Mouse (Mus musculus): ENCODE results near the gene Gmeb1. TPM values are rescaled to one million over a fixed set of nuclear protein-coding genes. Genes with fewer than 3 reads are reported as not detected.

Gmeb1 gene
- total and polyA plus RNA-seq, 3 experiments = 7.9 to 19.3 (median 9.0) TPM

DNA sequence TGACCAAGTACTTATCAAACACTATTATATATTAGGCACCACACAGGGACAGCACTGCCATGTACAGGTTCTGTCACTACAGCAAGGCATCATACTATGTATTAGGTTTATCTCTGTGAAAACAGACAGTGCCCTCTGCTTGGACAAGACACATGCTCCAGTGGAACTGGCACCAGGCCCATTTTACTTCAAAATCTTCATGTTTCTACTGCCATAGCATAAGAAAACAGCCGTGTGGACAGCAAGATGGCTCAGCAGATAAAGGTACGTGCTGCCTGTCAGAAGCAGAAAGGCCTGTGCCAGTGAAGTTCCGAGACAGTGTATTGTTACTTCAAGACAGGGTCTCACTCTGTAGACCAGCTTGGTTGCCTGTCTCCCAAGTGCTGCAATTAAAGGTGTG, 20.2 kb downstream of the Gmeb1 start:
- Histone ChIP-seq H3K9ac (ENCODE audit: insufficient read depth, low read depth) (no peak overlapping the region), H3K4me2 (ENCODE audit: insufficient read depth, low read depth, poor library complexity, severe bottlenecking) (no peak overlapping the region), H3K27ac (ENCODE audit: insufficient read depth, low read depth) (no peak overlapping the region), H3K79me2 (replicated peaks; ENCODE audit: control insufficient read depth, extremely low read depth, insufficient read depth, poor library complexity, severe bottlenecking) (no peaks in the 10 kb centered on the region), H3K9me3 (replicated peaks; ENCODE audit: low read length) (no peaks in the 10 kb centered on the region), H3K36me3 (replicated peaks in 1 of 2; ENCODE audit: control insufficient read depth in 1 of 2, insufficient read depth in 1 of 2, low read length in 1 of 2) (peaks cover 30 to 69% of the 10 kb centered on the region in 2 experiments), H3K4me3 (replicated peaks in 1 of 3; ENCODE audit: low read depth in 2 of 3, low read length in 2 of 3, poor library complexity in 1 of 3) (no peak overlapping the region), H3K27me3 (replicated peaks) (no peaks in the 10 kb centered on the region), H3K4me1 (ENCODE audit: control insufficient read depth in 1 of 2, insufficient read depth in 2 of 2) (no peaks in the 10 kb centered on the region)
- dilution Hi-C loops (cut with MboI; ENCODE audit: extremely low pct_ligation_motif_present, extremely low pct_unique_long_range_greater_than_20kb, low sequenced_read_pairs) = no loop called here
- no peak for DNase-seq (ENCODE audit: extremely low read depth)
- in situ Hi-C loops (cut with MboI; ENCODE audit: low pct_ligation_motif_present, low pct_unique_long_range_greater_than_20kb, low sequenced_read_pairs) = no loop called here
- no peak for TF ChIP-seq BHLHE40 (IDR thresholded peaks at IDR 0.05; ENCODE audit: low read depth, low read length)
- TF ChIP-seq GABPA (IDR thresholded peaks at IDR 0.05; ENCODE audit: insufficient replicate concordance, low read depth, low read length) = no peak
- no peak for TF ChIP-seq PAX5 (IDR thresholded peaks at IDR 0.05; ENCODE audit: low read length)
- TF ChIP-seq SIN3A (IDR thresholded peaks at IDR 0.05; ENCODE audit: low read length) = no peak
- TF ChIP-seq ZKSCAN1 (IDR thresholded peaks at IDR 0.05; ENCODE audit: borderline replicate concordance, low read depth, low read length) = no peak
- TF ChIP-seq HCFC1 (IDR thresholded peaks at IDR 0.05; ENCODE audit: low read depth, low read length) = no peak
- TF ChIP-seq NELFE (IDR thresholded peaks at IDR 0.05; ENCODE audit: low read depth, low read length) = no peak
- no peak for TF ChIP-seq POLR2AphosphoS2 (IDR thresholded peaks at IDR 0.05; ENCODE audit: low read depth, low read length)
- TF ChIP-seq RCOR1 (conservative IDR thresholded peaks at IDR 0.05; ENCODE audit: low read depth, low read length) = no peak
- TF ChIP-seq MAX (IDR thresholded peaks at IDR 0.05; ENCODE audit: low read length) = no peak

DNA sequence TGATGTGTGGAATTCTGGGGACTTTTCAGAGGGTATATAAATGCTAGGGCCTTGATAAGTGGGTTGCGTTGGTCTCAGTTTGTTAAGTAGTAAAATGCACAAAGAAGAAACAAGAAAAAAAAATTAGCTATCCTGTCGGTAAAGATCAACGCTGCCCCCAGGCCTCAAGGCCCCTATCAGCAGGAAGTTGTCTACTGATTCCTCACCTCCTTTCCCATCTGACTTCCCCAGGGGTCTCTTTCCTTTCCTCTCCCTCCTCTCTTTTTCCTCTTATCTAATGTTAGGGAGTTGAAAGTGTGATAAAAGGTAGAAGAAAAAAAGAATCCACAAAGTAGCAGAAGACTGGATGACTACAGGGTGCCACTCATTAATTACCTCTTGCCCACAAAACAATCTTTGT, 21.0 kb downstream of the Gmeb1 start:
- in situ Hi-C loops (cut with MboI; ENCODE audit: low pct_ligation_motif_present, low pct_unique_long_range_greater_than_20kb, low sequenced_read_pairs) (no loop called here), dilution Hi-C loops (cut with MboI; ENCODE audit: extremely low pct_ligation_motif_present, extremely low pct_unique_long_range_greater_than_20kb, low sequenced_read_pairs) (no loop called here)
- no peak overlapping the region for H3K4me3 ChIP-seq (replicated peaks in 1 of 3; ENCODE audit: low read depth in 2 of 3, low read length in 2 of 3, poor library complexity in 1 of 3)
- H3K9me3 ChIP-seq (replicated peaks; ENCODE audit: low read length) = no peaks in the 10 kb centered on the region
- H3K79me2 ChIP-seq (replicated peaks; ENCODE audit: control insufficient read depth, extremely low read depth, insufficient read depth, poor library complexity, severe bottlenecking) = no peaks in the 10 kb centered on the region
- H3K27ac ChIP-seq (ENCODE audit: insufficient read depth, low read depth) = no peak overlapping the region
- peaks cover 25 to 67% of the 10 kb centered on the region in 2 experiments for H3K36me3 ChIP-seq (replicated peaks in 1 of 2; ENCODE audit: control insufficient read depth in 1 of 2, insufficient read depth in 1 of 2, low read length in 1 of 2)
- H3K4me1 ChIP-seq (ENCODE audit: control insufficient read depth in 1 of 2, insufficient read depth in 2 of 2) = no peaks in the 10 kb centered on the region
- TF ChIP-seq KAT2A (IDR thresholded peaks at IDR 0.05; ENCODE audit: insufficient replicate concordance, low read length) (no peak), GABPA (IDR thresholded peaks at IDR 0.05; ENCODE audit: insufficient replicate concordance, low read depth, low read length) (no peak), MAZ (IDR thresholded peaks at IDR 0.05; ENCODE audit: low read depth, low read length) (no peak), CHD2 (IDR thresholded peaks at IDR 0.05; ENCODE audit: low read length) (no peak), CTCF (conservative IDR thresholded peaks at IDR 0.05 in 1 of 2, IDR thresholded peaks at IDR 0.05 in 1 of 2; ENCODE audit: low read depth in 2 of 2, low read length in 2 of 2) (no peak), MXI1 (IDR thresholded peaks at IDR 0.05; ENCODE audit: low read depth, low read length) (no peak), PAX5 (IDR thresholded peaks at IDR 0.05; ENCODE audit: low read length) (no peak), JUN (IDR thresholded peaks at IDR 0.05; ENCODE audit: insufficient read depth, low read depth, low read length) (no peak), ELF1 (IDR thresholded peaks at IDR 0.05; ENCODE audit: low read depth, low read length) (no peak), RCOR1 (conservative IDR thresholded peaks at IDR 0.05; ENCODE audit: low read depth, low read length) (no peak), ZKSCAN1 (IDR thresholded peaks at IDR 0.05; ENCODE audit: borderline replicate concordance, low read depth, low read length) (no peak), SMC3 (IDR thresholded peaks at IDR 0.05; ENCODE audit: low read depth, low read length) (no peak), IRF4 (IDR thresholded peaks at IDR 0.05; ENCODE audit: low read depth, low read length) (no peak)
- no peaks in the 10 kb centered on the region for H3K27me3 ChIP-seq (replicated peaks)
- H3K9ac ChIP-seq (ENCODE audit: insufficient read depth, low read depth) = no peak overlapping the region
- H3K4me2 ChIP-seq (ENCODE audit: insufficient read depth, low read depth, poor library complexity, severe bottlenecking) = no peak overlapping the region
- DNase-seq (ENCODE audit: extremely low read depth) = no peak

All from CH12.LX (cell line).